Mouse (Mus musculus) midbrain, embryonic 14.5 days (tissue): Measurements from ENCODE around the gene Hoxb6. TPM values are rescaled to one million over a fixed set of nuclear protein-coding genes. Genes with fewer than 3 reads are reported as not detected.

Experiments
- ATAC-seq: fragments of 200-750 bp; cut with Nextera tagmentation; 2 replicates; pipeline ENCODE4 v1.8.0; 2017; ENCODE audit warnings: moderate number of reproducible peaks, moderate library complexity; ENCODE audit not compliant: low FRiP score, low TSS enrichment
- DNase-seq: peaks from one replicate; pipeline ENCODE4 v3.0.0-alpha.2; 2015
- H3K27ac ChIP-seq: fragments of 300-500 bp; sonication (generic); replicated peaks from 2 replicates; pipeline ENCODE4 v1.5.1; 2014; ENCODE audit warnings: mild to moderate bottlenecking, low read depth, low read length, moderate library complexity
- H3K27me3 ChIP-seq: fragments of 300-500 bp; sonication (generic); 2 replicates; pipeline ENCODE4 v1.6.1; 2014; ENCODE audit warnings: low read length, control low read depth, mixed read lengths; ENCODE audit not compliant: control insufficient read depth, insufficient read depth
- H3K36me3 ChIP-seq: fragments of 300-500 bp; sonication (generic); 2 replicates; pipeline ENCODE4 v1.6.1; 2014; ENCODE audit warnings: low read length, control low read depth; ENCODE audit not compliant: control insufficient read depth, insufficient read depth
- H3K4me1 ChIP-seq: fragments of 300-500 bp; sonication (generic); 2 replicates; pipeline ENCODE4 v1.6.1; 2014; ENCODE audit warnings: mild to moderate bottlenecking, antibody characterized with exemption, low read length, control low read depth; ENCODE audit not compliant: control insufficient read depth, insufficient read depth
- H3K4me2 ChIP-seq: fragments of 300-500 bp; sonication (generic); 2 replicates; pipeline ENCODE4 v1.6.1; 2014; ENCODE audit warnings: mild to moderate bottlenecking, low read length, moderate library complexity
- H3K4me3 ChIP-seq: fragments of 300-500 bp; sonication (generic); replicated peaks from 2 replicates; pipeline ENCODE4 v1.5.1; 2014; ENCODE audit warnings: low read depth, low read length
- H3K9ac ChIP-seq: fragments of 300-500 bp; sonication (generic); replicated peaks from 2 replicates; pipeline ENCODE4 v1.6.1; 2014; ENCODE audit warnings: mild to moderate bottlenecking, low read length, moderate library complexity
- H3K9me3 ChIP-seq: fragments of 300-500 bp; sonication (generic); 2 replicates; pipeline ENCODE4 v1.6.1; 2016; ENCODE audit warnings: low read length, control low read depth, mixed read lengths; ENCODE audit not compliant: control insufficient read depth
- WGBS: fragments of 180-500 bp; shearing (Covaris S2); extraction: QIAGEN DNeasy Blood & Tissue Kit; methylation state at CpG from one replicate; pipeline ENCODE4 v1.1.7; 2014; 5-methylcytosine and 5-hydroxymethylcytosine counted together
- polyA plus RNA-seq: library from polyadenylated mRNA; unstranded; fragments of >200 nt; fragmentation: Nextera tagmentation; extraction: Ambion mirVana; gene quantifications from 2 replicates; pipeline ENCODE4 v1.2.1, GENCODE M21; 2014

Gene Hoxb6
- polyA plus RNA-seq: not detected in 2 replicates

DNA sequence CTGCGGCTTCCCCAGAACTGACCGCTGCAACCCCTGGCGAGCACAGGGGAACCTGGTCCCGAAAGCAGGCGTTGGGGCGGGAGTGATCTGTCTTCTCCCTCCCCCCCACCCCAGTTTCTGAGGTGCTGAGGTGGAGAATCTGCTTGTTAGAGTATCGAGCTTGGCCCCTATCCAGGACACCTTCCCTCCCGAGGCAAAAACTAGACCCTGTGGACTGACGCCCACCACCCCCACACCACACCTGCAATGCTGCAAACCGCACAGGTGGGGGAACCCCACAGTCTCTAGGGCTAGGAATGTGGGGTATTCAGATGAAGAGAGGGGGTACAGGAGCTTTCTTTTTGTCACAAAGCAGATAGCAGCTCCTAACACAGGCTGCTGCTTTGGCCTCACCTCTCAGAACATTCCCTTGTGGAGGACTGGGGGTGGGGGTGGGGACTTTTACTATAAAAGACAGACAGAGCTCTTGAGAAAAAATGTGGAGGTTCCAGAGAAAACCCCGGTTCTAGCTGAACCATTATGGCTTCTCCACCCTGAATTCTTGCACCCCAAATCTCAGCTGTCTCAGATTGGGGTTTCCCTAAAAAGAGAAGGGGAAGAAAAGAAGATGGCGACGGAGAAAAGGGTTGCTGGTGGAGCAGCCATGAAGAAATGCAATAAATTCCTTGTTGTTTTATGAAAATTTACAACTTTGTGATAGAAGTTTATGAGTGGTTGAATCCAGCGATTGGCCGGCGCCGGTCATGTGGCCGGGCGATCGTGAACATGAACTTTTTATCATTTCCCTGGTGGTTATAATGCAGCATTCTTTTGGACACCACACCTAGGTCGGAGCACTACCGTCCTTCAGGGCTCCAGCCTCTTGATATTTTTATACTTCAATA is at the start of gene Hoxb6:
TSS of gene Hoxb6 (plus strand) at position 796 of the 884 bp plus-strand sequence.
- Histone ChIP-seq H3K4me1 (no peaks in the 10 kb centered on the region), H3K9ac (no peak within 1 kb of the TSS), H3K36me3 (no peaks in the 10 kb centered on the region), H3K4me2 (no peak within 1 kb of the TSS), H3K9me3 (no peaks in the 10 kb centered on the region), H3K27me3 (peaks cover 97% of the 10 kb centered on the region), H3K4me3 (no peak within 1 kb of the TSS), H3K27ac (no peak within 1 kb of the TSS)
- 1% methylated on average over 22 of the region's 22 CpGs for WGBS
- DNase-seq: no peak
- ATAC-seq: no peak

DNA sequence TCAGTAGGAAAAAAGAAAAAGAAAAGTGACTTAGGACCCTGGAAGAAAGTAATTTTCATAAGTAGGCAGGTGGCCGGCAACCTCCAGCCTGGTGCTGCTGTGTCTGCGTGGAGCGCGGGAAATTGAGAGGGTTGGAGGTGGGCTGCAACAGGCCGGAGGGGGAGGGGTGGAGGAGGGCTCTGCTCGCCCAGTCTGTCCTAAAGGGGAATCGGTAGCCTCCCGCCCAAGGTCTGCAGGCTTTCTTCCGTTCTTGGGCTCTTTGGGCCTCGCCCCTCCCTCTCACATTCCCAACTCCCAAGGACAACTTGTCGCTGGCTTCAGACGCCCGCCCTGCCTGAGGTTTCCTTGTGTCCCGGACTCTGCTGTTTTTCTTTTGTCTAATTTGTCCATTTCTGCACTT is 41.4 kb upstream of the Hoxb6 start:
- Histone ChIP-seq H3K27ac (no peak overlapping the region), H3K27me3 (peaks cover 83% of the 10 kb centered on the region), H3K36me3 (no peaks in the 10 kb centered on the region), H3K4me3 (no peak overlapping the region), H3K9me3 (0 out of 2 replicates have a peak, but pooled peaks cover 2% of the 10 kb centered on the region), H3K9ac (no peak overlapping the region), H3K4me2 (no peak overlapping the region), H3K4me1 (no peaks in the 10 kb centered on the region)
- ATAC-seq: no peak
- DNase-seq: no peak
- under 1% methylated on average over 14 of the region's 14 CpGs for WGBS

DNA sequence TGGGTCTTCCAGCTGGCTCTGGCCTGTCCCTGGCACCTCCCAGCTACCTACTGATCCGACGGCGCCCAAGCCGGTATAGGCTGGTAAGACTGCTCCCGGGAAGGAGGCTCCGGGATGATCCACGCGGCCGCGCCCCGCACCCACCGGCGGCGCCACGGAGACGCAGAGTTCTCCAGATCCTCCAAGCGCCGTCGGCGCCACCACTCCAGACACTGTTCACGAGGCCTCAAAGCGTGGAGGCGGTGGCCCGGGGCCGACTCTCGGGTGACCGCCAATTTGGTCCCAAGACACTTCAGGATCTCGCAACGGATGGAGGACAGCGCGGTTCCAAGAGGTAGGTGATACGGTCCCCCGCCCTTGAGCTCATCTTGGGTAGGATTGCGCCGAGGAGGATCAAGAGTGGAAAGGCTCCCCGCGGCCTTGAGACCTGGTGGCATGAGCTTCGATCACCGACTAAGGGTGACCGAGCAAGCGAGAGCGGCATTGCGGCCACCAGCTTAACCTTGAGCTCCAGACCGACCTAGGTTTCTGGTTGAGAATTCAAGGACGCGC is 40.7 kb upstream of the Hoxb6 start:
- no peak for DNase-seq
- H3K9me3 ChIP-seq: 0 out of 2 replicates have a peak, but pooled peaks cover 2% of the 10 kb centered on the region
- no peaks in the 10 kb centered on the region for H3K36me3 ChIP-seq
- H3K4me3 ChIP-seq: no peak overlapping the region
- no peak overlapping the region for H3K4me2 ChIP-seq
- no peaks in the 10 kb centered on the region for H3K4me1 ChIP-seq
- WGBS: 1% methylated on average over 46 of the region's 46 CpGs
- peaks cover 84% of the 10 kb centered on the region for H3K27me3 ChIP-seq
- H3K9ac ChIP-seq: no peak overlapping the region
- ATAC-seq: no peak
- no peak overlapping the region for H3K27ac ChIP-seq

DNA sequence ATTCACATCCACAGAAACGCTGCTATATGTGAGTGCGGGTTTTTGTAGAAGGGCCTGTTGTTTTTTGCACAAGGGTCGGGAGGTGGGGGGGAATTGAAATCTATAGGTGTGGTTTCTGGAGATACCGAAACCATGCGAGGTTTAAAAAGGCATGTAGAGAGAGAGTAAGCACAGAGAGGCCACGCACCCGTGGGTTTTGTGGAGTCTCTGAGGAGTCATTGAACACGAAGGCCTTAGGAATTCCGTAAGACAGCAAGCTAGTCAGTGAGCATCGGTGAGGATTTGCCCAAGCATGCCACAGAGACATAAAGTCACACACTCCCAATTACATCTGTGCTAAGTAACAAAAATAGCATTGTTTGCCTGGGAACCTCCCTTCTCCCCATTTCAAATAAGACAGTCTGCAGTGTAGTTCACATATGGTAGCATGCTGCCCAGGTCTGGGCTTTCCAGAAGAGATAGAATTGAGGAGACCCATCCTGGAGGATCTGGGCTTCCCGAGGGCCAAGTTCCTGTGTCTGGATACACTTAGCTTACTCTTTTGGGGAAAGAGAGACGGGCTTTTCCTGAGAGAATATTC is 39.6 kb upstream of the Hoxb6 start:
- ATAC-seq (no peak), DNase-seq (no peak)
- no peaks in the 10 kb centered on the region for H3K4me1 ChIP-seq
- H3K27ac ChIP-seq: no peak overlapping the region
- H3K9ac ChIP-seq: no peak overlapping the region
- H3K36me3 ChIP-seq: no peaks in the 10 kb centered on the region
- 2% methylated on average over 12 of the region's 12 CpGs for WGBS
- H3K27me3 ChIP-seq: peaks cover 93% of the 10 kb centered on the region
- H3K4me2 ChIP-seq: no peak overlapping the region
- H3K4me3 ChIP-seq: no peak overlapping the region
- H3K9me3 ChIP-seq: 0 out of 2 replicates have a peak, but pooled peaks cover 2% of the 10 kb centered on the region

DNA sequence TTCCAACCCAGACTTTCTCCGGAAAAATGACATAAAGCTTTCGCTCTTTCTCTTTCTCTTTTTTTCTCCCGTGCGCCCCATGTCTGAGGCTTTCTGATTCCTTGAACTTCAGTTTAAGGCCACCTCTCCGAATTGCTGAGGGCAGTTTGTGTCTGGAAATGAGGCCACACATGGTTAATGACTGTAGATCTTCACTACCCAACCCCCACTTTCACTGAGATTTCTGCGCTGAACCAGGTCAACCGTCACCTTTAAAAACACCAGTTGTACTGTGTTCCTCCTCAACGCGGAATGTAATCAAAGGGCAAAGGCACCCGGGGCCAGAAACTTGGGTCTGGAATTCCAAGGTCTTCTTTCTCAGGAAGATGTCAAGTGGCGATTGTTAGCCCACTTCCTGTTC is 38.1 kb upstream of the Hoxb6 start:
- no peak overlapping the region for H3K9ac ChIP-seq
- no peaks in the 10 kb centered on the region for H3K36me3 ChIP-seq
- 3% methylated on average over 11 of the region's 11 CpGs for WGBS
- no peak overlapping the region for H3K27ac ChIP-seq
- H3K9me3 ChIP-seq: 0 out of 2 replicates have a peak, but pooled peaks cover 2% of the 10 kb centered on the region
- ATAC-seq: no peak
- no peaks in the 10 kb centered on the region for H3K4me1 ChIP-seq
- H3K4me2 ChIP-seq: no peak overlapping the region
- no peak overlapping the region for H3K4me3 ChIP-seq
- no peak for DNase-seq
- peaks cover 100% of the 10 kb centered on the region for H3K27me3 ChIP-seq

DNA sequence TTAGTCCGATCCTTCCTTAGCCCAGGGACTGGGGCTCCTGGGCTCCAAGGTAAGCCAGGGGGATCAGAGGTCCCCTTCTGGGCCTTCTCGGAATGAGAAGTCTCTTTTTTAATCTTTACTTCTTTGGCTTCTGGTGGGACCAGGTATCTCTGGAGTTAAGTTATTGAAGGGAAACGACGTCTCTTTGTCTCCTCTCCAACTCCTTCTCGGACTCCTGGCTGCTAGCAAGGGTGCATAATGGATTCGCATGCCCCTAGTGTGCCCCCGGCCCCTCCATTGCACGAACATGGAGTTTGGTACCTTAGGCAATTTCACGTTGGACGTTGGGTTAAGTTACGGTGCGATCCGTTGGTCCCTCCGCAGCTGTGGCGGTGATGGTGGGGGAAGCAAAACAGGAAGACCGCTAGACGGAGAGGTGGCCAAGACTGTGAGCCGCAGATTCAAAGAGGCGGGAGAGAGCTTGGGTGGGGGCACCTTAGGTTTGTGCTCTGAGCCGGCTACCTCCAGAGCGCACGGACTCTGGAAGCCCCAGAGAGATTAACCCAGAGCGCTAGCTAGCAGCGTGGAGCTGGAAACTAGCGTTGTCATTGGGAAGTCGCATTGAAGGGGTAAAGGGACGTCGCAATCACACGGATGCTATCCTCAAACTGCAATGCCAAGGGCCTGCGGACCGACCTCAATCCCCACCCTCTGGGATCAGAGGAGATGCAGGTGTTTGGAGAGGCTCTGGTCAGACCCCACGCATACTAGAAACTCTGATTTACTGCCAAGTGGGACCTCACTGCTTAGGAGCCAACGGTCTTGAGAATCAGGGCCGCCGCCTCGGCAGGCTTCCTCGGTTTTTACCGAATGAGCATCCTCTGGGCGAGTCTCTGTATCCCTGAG is 36.9 kb upstream of the Hoxb6 start:
- peaks cover 100% of the 10 kb centered on the region for H3K27me3 ChIP-seq
- no peak for DNase-seq
- H3K9ac ChIP-seq: no peak overlapping the region
- H3K4me3 ChIP-seq: no peak overlapping the region
- no peaks in the 10 kb centered on the region for H3K36me3 ChIP-seq
- H3K4me1 ChIP-seq: no peaks in the 10 kb centered on the region
- no peak overlapping the region for H3K27ac ChIP-seq
- WGBS: 2% methylated on average over 39 of the region's 39 CpGs
- no peak for ATAC-seq
- no peak overlapping the region for H3K4me2 ChIP-seq
- H3K9me3 ChIP-seq: no peaks in the 10 kb centered on the region

DNA sequence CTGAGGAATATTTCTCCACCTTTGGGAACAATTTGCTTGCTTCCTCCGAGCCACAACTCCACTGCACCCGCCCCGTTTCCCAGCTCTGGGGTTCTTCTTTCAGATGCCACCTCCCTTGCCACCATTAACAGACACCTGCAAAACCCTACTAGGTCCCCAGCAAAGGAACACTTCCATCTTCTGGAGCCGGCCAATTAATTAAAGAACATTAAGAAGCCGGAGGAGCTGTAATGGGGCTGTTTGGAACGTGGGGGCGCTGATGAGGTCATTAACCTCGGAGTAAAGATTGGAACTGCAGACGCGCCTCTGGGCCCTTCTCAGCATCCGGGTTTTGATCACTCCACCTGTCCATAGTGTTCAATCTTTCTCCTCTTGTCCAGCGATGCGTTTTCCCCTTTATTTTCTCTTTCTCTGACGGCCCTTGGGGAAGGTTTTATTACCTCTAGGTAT is 36.3 kb upstream of the Hoxb6 start:
- H3K9ac ChIP-seq: no peak overlapping the region
- DNase-seq (no peak), ATAC-seq (no peak)
- H3K27ac ChIP-seq: no peak overlapping the region
- no peaks in the 10 kb centered on the region for H3K4me1 ChIP-seq
- 2% methylated on average over 14 of the region's 14 CpGs for WGBS
- no peak overlapping the region for H3K4me2 ChIP-seq
- H3K4me3 ChIP-seq: no peak overlapping the region
- peaks cover 100% of the 10 kb centered on the region for H3K27me3 ChIP-seq
- H3K9me3 ChIP-seq: no peaks in the 10 kb centered on the region
- H3K36me3 ChIP-seq: no peaks in the 10 kb centered on the region

DNA sequence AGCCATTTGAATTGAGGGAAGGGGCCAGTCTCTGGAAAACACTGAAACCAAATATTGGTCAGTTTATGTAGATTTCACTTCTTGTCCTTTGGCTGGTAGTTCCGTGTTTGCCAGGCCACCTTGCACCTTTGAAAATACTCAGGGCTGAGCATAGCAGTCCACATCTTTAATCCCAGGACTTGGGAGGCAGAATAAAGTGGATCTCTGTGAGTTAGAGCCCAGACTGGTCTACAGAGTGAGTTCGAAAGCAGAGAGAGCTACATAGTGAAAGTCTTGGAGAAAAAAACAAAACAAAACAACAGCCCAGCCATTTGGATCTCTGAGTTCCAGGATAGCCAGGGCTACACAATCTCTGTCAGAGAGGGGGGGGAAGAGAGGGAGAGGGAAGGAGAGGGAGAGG is 35.1 kb upstream of the Hoxb6 start:
- Histone ChIP-seq H3K4me1 (no peaks in the 10 kb centered on the region), H3K4me3 (no peak overlapping the region), H3K27ac (no peak overlapping the region), H3K36me3 (no peaks in the 10 kb centered on the region), H3K9me3 (no peaks in the 10 kb centered on the region), H3K9ac (no peak overlapping the region), H3K4me2 (no peak overlapping the region), H3K27me3 (peaks cover 100% of the 10 kb centered on the region)
- no peak for DNase-seq
- ATAC-seq: no peak
- WGBS: 14% methylated on average over 2 of the region's 2 CpGs
